Mouse (Mus musculus): Measurements from ENCODE around the gene Fndc10. TPM values are rescaled to one million over a fixed set of nuclear protein-coding genes. Genes with fewer than 3 reads are reported as not detected.
"Not testable (repeated sequence)": the region's sequence is repeated elsewhere in the genome, so short reads cannot be mapped to it uniquely, and the experiment has no call there.

Fndc10 gene
- polyA plus RNA-seq (2015; fragmentation: Nextera tagmentation; extraction: Ambion mirVana) = 9.1 and 12.1 TPM in 2 replicates

DNA sequence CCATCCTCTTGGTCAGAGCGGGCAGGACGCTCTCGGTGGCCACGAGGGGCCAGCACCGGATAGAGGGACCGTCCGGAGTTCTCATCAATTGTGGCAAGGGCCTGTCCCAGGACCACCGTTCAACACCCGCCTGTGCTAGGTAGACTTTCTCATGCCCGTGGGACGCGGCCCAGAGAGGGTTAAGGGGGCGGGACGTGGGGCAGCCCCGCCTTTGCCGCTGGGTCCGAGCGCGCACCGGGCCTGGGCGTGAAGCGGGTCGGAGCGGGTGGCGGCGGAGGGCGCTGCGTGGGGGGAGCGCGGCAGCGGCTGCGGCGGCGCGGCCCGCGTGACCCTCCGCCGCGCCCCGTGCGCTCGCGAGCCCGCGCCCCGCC is at the start of gene Fndc10:
Fndc10 (plus strand) TSS at position 232 of the 371 bp plus-strand sequence.
- Histone ChIP-seq H3K9me3 (replicated peaks; ENCODE audit: low read length) (no peaks in the 10 kb centered on the region), H3K9ac (ENCODE audit: low read depth, low read length) (peak within 1 kb of the TSS; percentile 75), H3K27me3 (ENCODE audit: insufficient read depth, low read length) (no peaks in the 10 kb centered on the region), H3K4me1 (replicated peaks; ENCODE audit: insufficient read depth, low read length) (0 out of 2 replicates have a peak, but pooled peaks cover 6% of the 10 kb centered on the region), H3K4me3 (replicated peaks; ENCODE audit: low read depth, low read length) (peak within 1 kb of the TSS; percentile 66), H3K27ac (0 out of 2 replicates have a peak within 1 kb of the TSS, but pooled peaks have one; percentile 19), H3K36me3 (ENCODE audit: insufficient read depth, low read length) (no peaks in the 10 kb centered on the region), H3K4me2 (ENCODE audit: low read length) (peak within 1 kb of the TSS; percentile 96)
- DNase-seq (ENCODE audit: low spot score) (peak; percentile 65), ATAC-seq (replicated peaks; ENCODE audit: low FRiP score, low read depth) (peak; percentile 73)
- whole genome bisulfite sequencing = 2% methylated on average over 43 of the region's 47 CpGs
- peak; percentile 39; the same call in 1 of the 2 replicates for TF ChIP-seq CTCF (IDR thresholded peaks at IDR 0.05; ENCODE audit: low read depth)

DNA sequence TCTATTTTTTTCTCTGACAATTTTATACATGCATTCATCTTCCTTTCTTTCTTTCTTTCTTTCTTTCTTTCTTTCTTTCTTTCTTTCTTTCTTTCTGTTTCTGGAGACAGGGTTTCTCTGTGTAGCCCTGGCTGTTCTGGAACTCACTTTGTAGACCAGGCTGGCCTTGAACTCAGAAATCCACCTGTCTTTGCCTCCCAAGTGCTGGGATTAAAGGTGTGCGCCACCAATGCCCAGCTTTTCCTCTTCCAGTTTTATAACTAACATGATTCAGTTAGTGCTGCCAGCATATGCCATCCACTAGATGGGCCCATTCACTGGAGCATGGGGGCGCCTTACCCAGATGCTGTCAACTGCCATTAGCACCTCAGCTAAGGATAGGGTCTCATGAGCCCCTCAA is 48.8 kb upstream of the Fndc10 start, which contains the start of gene Gm10563:
Gm10563 (minus strand) TSS at position 101 of the 400 bp plus-strand sequence.
- WGBS = 93% methylated on average over 2 of the region's 2 CpGs
- not testable (repeated sequence) for H3K9ac ChIP-seq (ENCODE audit: low read depth, low read length)

DNA sequence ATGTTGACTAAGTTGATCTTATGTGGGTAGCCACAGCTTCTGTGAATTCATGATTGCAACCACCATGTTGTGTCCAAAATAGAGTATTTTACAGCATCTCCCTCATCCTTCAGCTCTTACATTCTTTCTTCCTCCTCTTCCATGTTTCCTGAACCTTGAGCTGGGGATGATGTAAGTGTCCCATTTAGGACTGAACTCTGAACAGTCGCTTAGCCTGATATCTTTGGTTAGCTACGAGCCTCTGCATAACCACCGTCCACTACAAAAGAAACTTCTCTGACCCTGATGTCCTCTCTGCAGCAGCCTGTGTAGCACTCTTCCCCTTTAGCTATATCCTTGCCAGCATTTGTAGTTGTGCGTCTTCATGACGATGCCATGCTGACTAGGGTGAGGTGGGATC is 48.4 kb upstream of the Fndc10 start:
- ATAC-seq (replicated peaks; ENCODE audit: low FRiP score, low read depth) (no peak), DNase-seq (ENCODE audit: low spot score) (no peak)
- Histone ChIP-seq H3K4me3 (replicated peaks; ENCODE audit: low read depth, low read length) (no peak overlapping the region), H3K27ac (no peak overlapping the region), H3K36me3 (ENCODE audit: insufficient read depth, low read length) (peaks cover 63% of the 10 kb centered on the region), H3K9me3 (replicated peaks; ENCODE audit: low read length) (no peaks in the 10 kb centered on the region), H3K27me3 (ENCODE audit: insufficient read depth, low read length) (no peaks in the 10 kb centered on the region), H3K4me1 (replicated peaks; ENCODE audit: insufficient read depth, low read length) (no peaks in the 10 kb centered on the region), H3K9ac (ENCODE audit: low read depth, low read length) (no peak overlapping the region), H3K4me2 (ENCODE audit: low read length) (no peak overlapping the region)
- no peak for TF ChIP-seq CTCF (IDR thresholded peaks at IDR 0.05; ENCODE audit: low read depth)
- WGBS = 91% methylated on average over 5 of the region's 5 CpGs

More for the DNA sequence above, 48.8 kb upstream of the Fndc10 start, which contains the start of gene Gm10563:
- H3K4me1 ChIP-seq (replicated peaks; ENCODE audit: insufficient read depth, low read length); H3K4me2 ChIP-seq (ENCODE audit: low read length); H3K9me3 ChIP-seq (replicated peaks; ENCODE audit: low read length); H3K27me3 ChIP-seq (ENCODE audit: insufficient read depth, low read length); DNase-seq (ENCODE audit: low spot score); H3K27ac ChIP-seq; ATAC-seq (replicated peaks; ENCODE audit: low FRiP score, low read depth); H3K4me3 ChIP-seq (replicated peaks; ENCODE audit: low read depth, low read length): not testable (repeated sequence)
- H3K36me3 ChIP-seq (ENCODE audit: insufficient read depth, low read length) = peaks cover 63% of the 10 kb centered on the region

DNA sequence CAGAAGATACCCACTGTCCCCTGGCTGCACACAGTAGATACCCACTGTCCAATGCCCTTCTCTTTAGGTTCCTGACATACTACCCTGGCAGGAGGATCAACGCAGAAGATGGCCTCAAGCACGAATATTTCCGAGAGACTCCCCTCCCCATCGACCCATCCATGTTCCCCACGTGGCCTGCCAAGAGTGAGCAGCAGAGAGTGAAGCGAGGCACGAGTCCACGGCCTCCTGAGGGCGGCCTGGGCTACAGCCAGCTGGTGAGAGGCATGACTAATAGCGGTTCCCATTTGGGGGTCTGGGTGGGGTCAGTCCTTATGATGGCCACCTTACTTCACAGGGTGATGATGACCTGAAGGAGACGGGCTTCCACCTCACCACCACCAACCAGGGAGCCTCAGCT is 44.8 kb upstream of the Fndc10 start:
- H3K4me2 ChIP-seq (ENCODE audit: low read length) = no peak overlapping the region
- H3K9ac ChIP-seq (ENCODE audit: low read depth, low read length) = no peak overlapping the region
- H3K27ac ChIP-seq = no peak overlapping the region
- TF ChIP-seq CTCF (IDR thresholded peaks at IDR 0.05; ENCODE audit: low read depth) = no peak
- no peaks in the 10 kb centered on the region for H3K9me3 ChIP-seq (replicated peaks; ENCODE audit: low read length)
- no peak for ATAC-seq (replicated peaks; ENCODE audit: low FRiP score, low read depth)
- no peaks in the 10 kb centered on the region; the same call in 1 of the 2 replicates for H3K27me3 ChIP-seq (ENCODE audit: insufficient read depth, low read length)
- WGBS = 89% methylated on average over 11 of the region's 11 CpGs
- DNase-seq (ENCODE audit: low spot score) = no peak
- peaks cover 30% of the 10 kb centered on the region for H3K4me1 ChIP-seq (replicated peaks; ENCODE audit: insufficient read depth, low read length)
- H3K4me3 ChIP-seq (replicated peaks; ENCODE audit: low read depth, low read length) = no peak overlapping the region
- peaks cover 44% of the 10 kb centered on the region for H3K36me3 ChIP-seq (ENCODE audit: insufficient read depth, low read length)

DNA sequence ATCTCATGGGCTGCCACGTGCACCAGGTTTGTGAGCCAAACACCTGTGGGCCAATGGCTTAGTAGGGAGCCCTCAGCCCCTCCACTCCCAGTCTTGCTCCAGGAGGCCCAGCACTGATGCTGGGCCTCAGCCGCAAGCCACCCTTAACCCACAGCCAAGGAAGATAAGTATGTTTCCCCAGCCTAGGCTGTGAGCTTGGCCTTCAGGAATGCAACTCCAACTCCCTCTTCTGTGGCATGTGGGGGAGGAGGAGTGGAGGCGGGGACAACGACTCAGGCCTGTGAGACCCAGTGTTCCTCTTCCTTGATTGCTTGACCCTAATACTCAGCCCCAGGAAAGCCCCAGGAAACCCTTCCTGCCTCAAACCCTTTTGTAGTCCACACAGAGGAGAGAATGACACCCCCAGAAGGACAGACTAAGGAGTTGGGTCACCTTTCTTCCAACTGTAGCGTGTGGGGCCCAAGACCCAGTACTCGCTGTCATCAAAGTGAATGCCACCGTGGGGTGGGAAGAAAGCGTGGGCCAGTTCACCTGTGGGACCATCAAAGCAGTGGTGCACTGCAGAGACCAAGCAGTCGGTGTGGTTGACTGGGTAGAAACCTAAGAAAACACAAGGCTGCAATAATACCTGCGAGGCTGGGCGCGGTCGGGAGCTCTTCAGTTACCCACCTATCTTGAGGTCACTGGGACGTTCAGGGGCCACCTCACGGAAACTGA is 42.4 kb upstream of the Fndc10 start:
- Histone ChIP-seq H3K9ac (ENCODE audit: low read depth, low read length) (no peak overlapping the region), H3K9me3 (replicated peaks; ENCODE audit: low read length) (no peaks in the 10 kb centered on the region), H3K36me3 (ENCODE audit: insufficient read depth, low read length) (peaks cover 35% of the 10 kb centered on the region), H3K4me3 (replicated peaks; ENCODE audit: low read depth, low read length) (peak overlapping the region; percentile 44; the same call in 1 of the 2 replicates), H3K27ac (peak overlapping the region; percentile 81), H3K27me3 (ENCODE audit: insufficient read depth, low read length) (no peaks in the 10 kb centered on the region; the same call in 1 of the 2 replicates), H3K4me1 (replicated peaks; ENCODE audit: insufficient read depth, low read length) (peaks cover 42% of the 10 kb centered on the region), H3K4me2 (ENCODE audit: low read length) (peak overlapping the region; percentile 86)
- TF ChIP-seq CTCF (IDR thresholded peaks at IDR 0.05; ENCODE audit: low read depth) = no peak
- DNase-seq (ENCODE audit: low spot score) = peak; percentile 93
- 42% methylated on average over 15 of the region's 15 CpGs for WGBS
- peak; percentile 37 for ATAC-seq (replicated peaks; ENCODE audit: low FRiP score, low read depth)

DNA sequence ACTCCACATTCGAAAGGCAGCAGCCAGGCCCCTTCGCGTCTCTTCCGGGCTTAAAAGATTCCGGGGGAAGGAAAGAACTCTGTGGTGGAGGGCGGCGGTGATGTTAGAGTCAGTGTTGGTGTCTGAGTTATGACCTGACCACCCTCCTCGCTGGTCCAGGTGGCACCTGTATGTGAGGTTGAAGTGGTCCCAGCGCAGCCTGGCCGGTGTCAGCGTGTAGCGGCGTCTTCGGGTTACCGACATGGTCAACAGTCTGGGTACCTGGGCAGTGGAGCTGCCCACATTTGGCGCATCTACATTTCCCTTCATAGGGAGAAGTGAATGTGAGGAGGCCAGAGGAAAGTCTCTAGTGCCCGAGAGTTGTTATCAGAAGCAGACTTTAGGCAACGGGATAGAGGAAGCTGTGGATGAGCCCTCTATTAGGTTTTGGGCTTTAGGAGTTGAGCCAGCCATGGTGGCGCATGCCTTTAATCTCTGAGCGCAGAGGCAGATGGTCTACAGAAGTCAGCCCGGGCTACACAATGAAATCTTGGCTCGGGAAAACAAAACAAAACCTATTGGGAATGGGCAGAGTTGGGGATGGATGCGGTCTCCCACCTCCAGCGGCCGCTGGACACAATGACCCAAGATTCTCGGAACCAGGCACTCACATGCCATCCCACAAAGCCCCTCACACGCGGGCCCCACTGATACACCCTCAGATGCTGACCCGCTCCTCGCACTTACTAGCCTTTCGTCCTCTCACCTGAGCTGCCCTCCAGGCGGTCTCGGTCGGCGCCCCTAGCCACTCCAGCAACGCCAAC is 41.7 kb upstream of the Fndc10 start:
- no peak for ATAC-seq (replicated peaks; ENCODE audit: low FRiP score, low read depth)
- Histone ChIP-seq H3K4me3 (replicated peaks; ENCODE audit: low read depth, low read length) (peak overlapping the region; percentile 44), H3K9ac (ENCODE audit: low read depth, low read length) (peak overlapping the region; percentile 70), H3K9me3 (replicated peaks; ENCODE audit: low read length) (no peaks in the 10 kb centered on the region), H3K4me2 (ENCODE audit: low read length) (peak overlapping the region; percentile 86), H3K27me3 (ENCODE audit: insufficient read depth, low read length) (no peaks in the 10 kb centered on the region; the same call in 1 of the 2 replicates), H3K4me1 (replicated peaks; ENCODE audit: insufficient read depth, low read length) (peaks cover 42% of the 10 kb centered on the region), H3K27ac (peak overlapping the region; percentile 81), H3K36me3 (ENCODE audit: insufficient read depth, low read length) (peaks cover 34% of the 10 kb centered on the region)
- WGBS = 17% methylated on average over 36 of the region's 36 CpGs
- DNase-seq (ENCODE audit: low spot score) = peak; percentile 17
- no peak for TF ChIP-seq CTCF (IDR thresholded peaks at IDR 0.05; ENCODE audit: low read depth)
